Mouse (Mus musculus) lung, postnatal 0 days (tissue): ENCODE measurements around the gene Cuta.
"Not testable (repeated sequence)": the region's sequence is repeated elsewhere in the genome, so short reads cannot be mapped to it uniquely, and the experiment has no call there.

Experiments
- CTCF ChIP-seq: IDR thresholded peaks from 2 replicates; pipeline ENCODE4 v1.5.1; 2016; ENCODE audit warnings: antibody characterized with exemption, mild to moderate bottlenecking
- EP300 ChIP-seq: IDR thresholded peaks from 2 replicates; pipeline ENCODE4 v1.6.1; 2016; ENCODE audit warnings: antibody characterized with exemption, mild to moderate bottlenecking, control low read depth

DNA sequence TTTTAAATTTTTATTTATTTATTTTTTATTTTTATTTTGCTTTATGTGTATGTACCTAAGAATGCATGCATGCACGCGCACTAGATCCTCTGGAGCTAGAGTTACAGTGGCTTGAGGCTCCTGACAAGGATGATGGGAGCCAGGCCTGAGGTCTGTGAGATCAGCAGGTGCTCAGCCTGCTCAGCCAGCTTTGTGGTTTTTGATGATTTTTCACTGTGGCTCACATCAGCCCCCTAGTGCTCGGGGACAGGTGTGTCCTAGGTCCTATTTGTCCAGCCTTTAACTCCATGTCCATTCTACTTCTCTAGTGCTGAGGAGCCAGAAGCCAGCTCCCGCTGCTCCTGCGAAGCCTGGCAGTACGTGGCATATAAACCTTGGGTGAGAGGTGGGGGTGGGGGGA is 17.0 kb downstream of the Cuta start:
- not testable (repeated sequence) for TF ChIP-seq CTCF, EP300
